ENCODE assay signal across 8 mouse cellular contexts in genomic region chr17:33628621-33629486, GRCm38 (mm10). TPM values are rescaled to one million over a fixed set of nuclear protein-coding genes. Genes with fewer than 3 reads are reported as not detected.
DNase-seq lines count a peak whose midpoint lies in the region; ATAC-seq and TF ChIP-seq lines count a peak whose summit lies in the region.

Zfp414 (plus strand) TSS chr17:33629090.

- peaks cover 17% of the 10 kb centered on the region for H3K4me1 ChIP-seq in heart, embryonic 11.5 days (ENCODE audit: control insufficient read depth, insufficient read depth, low read length)
- H3K4me1 ChIP-seq in kidney, embryonic 16.5 days (ENCODE audit: insufficient read depth, low read length) = peaks cover 18% of the 10 kb centered on the region
- H3K4me1 ChIP-seq in liver, adult 2 months (ENCODE audit: control insufficient read depth, insufficient read depth, low read length) = peaks cover 6% of the 10 kb centered on the region; the same call in 1 of the 2 replicates

- ATAC-seq in erythroblast, adult 5-6 weeks (replicated peaks; ENCODE audit: low FRiP score, poor library complexity, severe bottlenecking) = peak; percentile 94
- ATAC-seq in heart, embryonic 11.5 days (replicated peaks; ENCODE audit: insufficient number of reproducible peaks, low FRiP score, low TSS enrichment) = peak; percentile 92
- peak; percentile 97 for ATAC-seq in kidney, embryonic 16.5 days (ENCODE audit: low FRiP score, low TSS enrichment)

- H3K36me3 ChIP-seq in heart, embryonic 11.5 days (ENCODE audit: control insufficient read depth, insufficient read depth, low read length) = no peaks in the 10 kb centered on the region; the same call in 1 of the 2 replicates
- H3K36me3 ChIP-seq in kidney, embryonic 16.5 days (ENCODE audit: insufficient read depth, low read length) = peaks cover 13% of the 10 kb centered on the region
- H3K36me3 ChIP-seq in liver, adult 2 months (ENCODE audit: control insufficient read depth, insufficient read depth, low read length) = no peaks in the 10 kb centered on the region
- no peaks in the 10 kb centered on the region for H3K36me3 ChIP-seq in myocyte (ENCODE audit: control insufficient read depth, insufficient read depth)
- peaks cover 4% of the 10 kb centered on the region; the same call in 1 of the 2 replicates for H3K36me3 ChIP-seq in splenic B cell, adult 2 months (ENCODE audit: control insufficient read depth, insufficient read depth, low read length, poor library complexity, severe bottlenecking)

- H3K27ac ChIP-seq in heart, embryonic 11.5 days (ENCODE audit: low read depth, low read length) = peak within 1 kb of the TSS; percentile 99
- peak within 1 kb of the TSS; percentile 93 for H3K27ac ChIP-seq in kidney, embryonic 16.5 days (ENCODE audit: low read length)
- peak within 1 kb of the TSS; percentile 86 for H3K27ac ChIP-seq in liver, adult 2 months (replicated peaks; ENCODE audit: insufficient read depth, low read depth, low read length)

- no peak for TF ChIP-seq CTCF in liver, adult 2 months (IDR thresholded peaks at IDR 0.05; ENCODE audit: low read depth, low read length)

- DNase-seq in B cell, adult 2 months = peak; percentile 95
- peak; percentile 97 for DNase-seq in brain, adult 2 months (ENCODE audit: low read depth, low spot score)
- peak; percentile 82 for DNase-seq in liver, adult 2 months (ENCODE audit: extremely low read depth, low read depth, low spot score)
- peak; percentile 96 for DNase-seq in splenic B cell, adult 2 months (ENCODE audit: low read depth, low spot score)

- H3K4me2 ChIP-seq in heart, embryonic 11.5 days = peak within 1 kb of the TSS; percentile 87
- H3K4me2 ChIP-seq in kidney, embryonic 16.5 days (replicated peaks; ENCODE audit: low read depth, low read length) = peak within 1 kb of the TSS; percentile 88
- H3K4me2 ChIP-seq in myocyte (ENCODE audit: low read depth) = peak within 1 kb of the TSS; percentile 82

- 3% methylated on average over 32 of the region's 35 CpGs for WGBS in heart, embryonic 11.5 days (ENCODE audit: insufficient replicate concordance)
- 2% methylated on average over 34 of the region's 35 CpGs for WGBS in kidney, embryonic 16.5 days
- WGBS in liver, adult 2 months = 3% methylated on average over 35 of the region's 35 CpGs

- no peak for TF ChIP-seq POLR2A in liver, adult 2 months (IDR thresholded peaks at IDR 0.05; ENCODE audit: extremely low read depth, insufficient read depth, low read length)
- peak; percentile 68 for TF ChIP-seq POLR2A in myocyte (IDR thresholded peaks at IDR 0.05; ENCODE audit: insufficient read length, low read depth)

- H3K4me3 ChIP-seq in heart, embryonic 11.5 days (ENCODE audit: low read depth, low read length) = peak within 1 kb of the TSS; percentile 74
- H3K4me3 ChIP-seq in kidney, embryonic 16.5 days (ENCODE audit: low read length) = peak within 1 kb of the TSS; percentile 61
- peak within 1 kb of the TSS; percentile 98 for H3K4me3 ChIP-seq in liver, adult 2 months (ENCODE audit: insufficient read depth, low read depth, low read length)
- H3K4me3 ChIP-seq in myocyte = peak within 1 kb of the TSS; percentile 29

- H3K79me2 ChIP-seq in liver, adult 2 months (ENCODE audit: control insufficient read depth, insufficient read depth, low read length) = no peaks in the 10 kb centered on the region
- peaks cover 7% of the 10 kb centered on the region for H3K79me2 ChIP-seq in myocyte (ENCODE audit: control insufficient read depth, insufficient read depth)

- no peaks in the 10 kb centered on the region for H3K9me3 ChIP-seq in heart, embryonic 11.5 days (replicated peaks; ENCODE audit: control insufficient read depth, low read length)
- no peaks in the 10 kb centered on the region for H3K9me3 ChIP-seq in kidney, embryonic 16.5 days (ENCODE audit: low read length)

- no peaks in the 10 kb centered on the region for H3K27me3 ChIP-seq in heart, embryonic 11.5 days (ENCODE audit: control insufficient read depth, insufficient read depth, low read length)
- H3K27me3 ChIP-seq in kidney, embryonic 16.5 days (ENCODE audit: insufficient read depth, low read length) = no peaks in the 10 kb centered on the region
- no peaks in the 10 kb centered on the region for H3K27me3 ChIP-seq in liver, adult 2 months (ENCODE audit: control insufficient read depth, insufficient read depth, low read length)
- no peaks in the 10 kb centered on the region for H3K27me3 ChIP-seq in myocyte (ENCODE audit: control insufficient read depth, insufficient read depth, insufficient read length)
- no peaks in the 10 kb centered on the region for H3K27me3 ChIP-seq in splenic B cell, adult 2 months (ENCODE audit: control insufficient read depth, insufficient read depth, low read length, poor library complexity, severe bottlenecking)

- peak within 1 kb of the TSS; percentile 95 for H3K9ac ChIP-seq in heart, embryonic 11.5 days (ENCODE audit: low read depth, low read length)
- peak within 1 kb of the TSS; percentile 78 for H3K9ac ChIP-seq in kidney, embryonic 16.5 days (replicated peaks; ENCODE audit: low read length)
- H3K9ac ChIP-seq in liver, adult 2 months (ENCODE audit: low read depth, low read length) = peak within 1 kb of the TSS; percentile 91

- peak within 1 kb of the TSS; percentile 89 for H3ac ChIP-seq in myocyte (ENCODE audit: control insufficient read depth, insufficient read length)

TF ChIP-seq in myocyte, 11 proteins besides CTCF, POLR2A, EP300 and RAD21:
- peak; percentile 83 for TF ChIP-seq POLR2AphosphoS2 (IDR thresholded peaks at IDR 0.05; ENCODE audit: insufficient read length, low read depth)
- TF ChIP-seq TCF3 (IDR thresholded peaks at IDR 0.05; ENCODE audit: insufficient read length, low read depth) = no peak

RNA-seq across cellular contexts. Expression of gene Zfp414, which starts in this region (rescaled TPM):
- total RNA-seq in erythroblast, adult 5-6 weeks (2015; ENCODE audit: low replicate concordance) = 12.5 and 25.3 TPM in 2 replicates
- 4.3 and 8.0 TPM in 2 replicates for total RNA-seq in erythroblast, adult 5-6 weeks (2017; ENCODE audit: low replicate concordance)
- polyA plus RNA-seq in heart, embryonic 11.5 days (2014; fragmentation: Nextera tagmentation; extraction: Ambion mirVana) = 56.4 and 59.9 TPM in 2 replicates
- polyA plus RNA-seq in kidney, embryonic 16.5 days (2015; fragmentation: Nextera tagmentation; extraction: Ambion mirVana) = 46.3 and 58.4 TPM in 2 replicates
- total RNA-seq in liver, adult 2 months (2014; rRNA removed) = 1.0 and 1.7 TPM in 2 replicates
- polyA plus RNA-seq in liver, adult 2 months (2012; rRNA removed) = 15.1 and 15.5 TPM in 2 replicates
- 21.9 TPM for polyA plus RNA-seq in myocyte (2012; fragmentation: generic; extraction: Trizol)

Comparison
In these comparisons a context has a peak if more than half of its experiments do, and no peak if none do; other contexts are left out.
1. Peak in every context shown above with its lines: DNase-seq, ATAC-seq, H3K4me3 ChIP-seq and H3K27ac ChIP-seq.
2. H3K4me3 ChIP-seq: peak in every context shown above with its lines; median percentile 98 in liver, adult 2 months; 74 in heart, embryonic 11.5 days; 61 in kidney, embryonic 16.5 days; 29 in myocyte.